Mouse (Mus musculus) intestine, embryonic 14.5 days (tissue): ENCODE measurements around the gene Insr. TPM values are rescaled to one million over a fixed set of nuclear protein-coding genes. Genes with fewer than 3 reads are reported as not detected.
"Not testable (repeated sequence)": the region's sequence is repeated elsewhere in the genome, so short reads cannot be mapped to it uniquely, and the experiment has no call there.

Experiments
- ATAC-seq: fragments of 200-750 bp; cut with Nextera tagmentation; replicated peaks from 2 replicates; pipeline ENCODE4 v1.8.0; 2017; ENCODE audit warnings: low read depth, moderate number of reproducible peaks, moderate TSS enrichment, moderate library complexity; ENCODE audit not compliant: low FRiP score, low TSS enrichment
- DNase-seq: peaks from one replicate; pipeline ENCODE4 v3.0.0-alpha.2; 2018; ENCODE audit warnings: low spot score
- H3K27ac ChIP-seq: fragments of 300-500 bp; sonication (generic); 2 replicates; pipeline ENCODE4 v1.5.1; 2014; ENCODE audit warnings: low read depth, mild to moderate bottlenecking, control low read depth
- H3K27me3 ChIP-seq: fragments of 300-500 bp; sonication (generic); replicated peaks from 2 replicates; pipeline ENCODE4 v1.6.1; 2014; ENCODE audit warnings: low read length, control low read depth; ENCODE audit not compliant: control insufficient read depth, insufficient read depth
- H3K36me3 ChIP-seq: fragments of 300-500 bp; sonication (generic); 2 replicates; pipeline ENCODE4 v1.6.1; 2014; ENCODE audit warnings: low read length, control low read depth; ENCODE audit not compliant: control insufficient read depth, insufficient read depth
- H3K4me1 ChIP-seq: fragments of 300-500 bp; sonication (generic); replicated peaks from 2 replicates; pipeline ENCODE4 v1.6.1; 2014; ENCODE audit warnings: low read length, control low read depth, mixed read lengths; ENCODE audit not compliant: control insufficient read depth, insufficient read depth
- H3K4me2 ChIP-seq: fragments of 300-500 bp; sonication (generic); 2 replicates; pipeline ENCODE4 v1.6.1; 2014; ENCODE audit warnings: low read length
- H3K4me3 ChIP-seq: fragments of 300-500 bp; sonication (generic); 2 replicates; pipeline ENCODE4 v1.5.1; 2014; ENCODE audit warnings: low read depth, low read length, control low read depth, mixed read lengths
- H3K9ac ChIP-seq: fragments of 300-500 bp; sonication (generic); 2 replicates; pipeline ENCODE4 v1.6.1; 2014; ENCODE audit warnings: mild to moderate bottlenecking, low read length
- H3K9me3 ChIP-seq: fragments of 300-500 bp; sonication (generic); 2 replicates; pipeline ENCODE4 v1.6.1; 2016; ENCODE audit warnings: low read length, control low read depth; ENCODE audit not compliant: control insufficient read depth
- WGBS: fragments of 180-500 bp; shearing (Covaris S2); extraction: QIAGEN DNeasy Blood & Tissue Kit; methylation state at CpG from one replicate; pipeline ENCODE4 v1.1.7; 2014; 5-methylcytosine and 5-hydroxymethylcytosine counted together
- polyA plus RNA-seq: library from polyadenylated mRNA; unstranded; fragments of >200 nt; fragmentation: Nextera tagmentation; extraction: Ambion mirVana; gene quantifications from 2 replicates; pipeline ENCODE4 v1.2.1, GENCODE M21; 2014

Insr gene
- polyA plus RNA-seq = 37.6 and 41.0 TPM in 2 replicates

DNA sequence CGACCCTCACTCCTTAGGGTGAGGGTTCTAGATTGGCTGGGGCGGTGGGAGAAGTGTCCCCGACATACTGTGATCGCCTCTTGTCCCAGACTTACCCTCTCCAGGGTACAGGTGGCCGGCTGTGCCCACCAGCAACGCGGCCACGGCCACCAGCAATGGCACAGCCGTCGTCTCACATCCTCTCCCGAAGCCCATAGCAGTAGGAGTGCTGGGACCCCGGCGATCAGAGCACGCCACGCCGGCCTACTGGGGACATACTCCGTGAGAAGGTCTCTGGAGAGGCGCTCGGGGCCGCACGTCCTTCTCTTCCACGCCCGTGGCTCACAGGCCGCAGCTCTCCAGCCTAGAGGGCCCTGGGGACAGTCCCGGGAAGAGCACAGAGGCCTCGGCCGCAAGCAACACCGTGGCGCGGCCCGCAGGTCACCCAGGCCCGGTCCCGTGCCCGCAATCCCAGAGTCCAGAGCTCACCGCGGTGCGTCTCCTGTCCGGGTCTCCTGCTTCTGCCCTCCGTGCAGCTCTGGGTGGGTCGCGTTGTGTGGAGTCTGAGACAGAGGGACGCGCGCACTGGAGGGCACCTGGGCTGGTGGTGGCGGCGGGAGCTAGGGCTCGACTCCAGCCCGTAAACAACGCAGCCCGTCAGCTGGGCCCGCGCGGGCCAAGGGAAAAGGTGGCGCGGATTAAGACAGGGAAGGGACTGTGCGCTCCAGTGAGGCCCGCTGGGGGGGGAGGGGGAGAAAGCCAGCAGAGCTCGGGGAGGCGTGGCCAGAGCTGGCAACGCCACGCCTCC, at the start of gene Insr:
Insr (minus strand) TSS at position 684 of the 787 bp plus-strand sequence.
- ATAC-seq (peak; percentile 94), DNase-seq (peak; percentile 96)

DNA sequence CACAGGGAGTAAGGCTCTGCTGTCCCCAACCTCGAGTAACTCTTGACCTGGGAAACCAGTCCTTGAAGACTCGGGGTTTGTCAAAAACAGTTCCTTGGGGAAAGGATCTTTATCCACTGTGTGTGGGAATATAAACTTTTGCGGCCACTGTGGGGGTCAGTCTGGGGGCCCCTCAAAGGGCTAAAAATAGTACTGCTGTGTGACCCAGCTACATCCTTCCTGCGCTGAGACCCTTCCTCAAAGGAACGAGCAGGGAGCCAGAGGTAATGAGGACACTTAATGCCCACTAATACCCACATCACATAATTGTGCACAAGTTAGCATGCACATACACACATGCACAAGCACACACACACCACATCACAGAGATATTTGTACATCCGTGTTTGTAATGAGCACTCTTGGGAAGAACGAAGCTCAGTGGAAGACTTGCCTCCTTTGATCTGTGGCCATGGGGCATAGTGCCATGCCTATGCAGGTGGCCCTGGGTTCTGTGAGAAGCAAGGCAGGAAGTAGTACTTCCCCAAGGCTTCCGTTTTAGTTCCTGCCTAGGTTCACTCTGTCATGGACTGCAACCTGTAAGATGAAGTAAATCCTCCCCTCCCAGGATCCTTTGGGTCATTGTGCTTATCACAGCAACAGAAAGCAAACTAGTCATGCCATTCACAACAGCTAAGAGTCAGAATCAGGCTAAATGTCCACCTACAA, 48.3 kb upstream of the Insr start:
- no peak overlapping the region for H3K4me2 ChIP-seq
- ATAC-seq = no peak
- no peaks in the 10 kb centered on the region for H3K4me1 ChIP-seq
- H3K9ac ChIP-seq = no peak overlapping the region
- WGBS = 72% methylated on average over 8 of the region's 8 CpGs
- no peak for DNase-seq
- H3K27me3 ChIP-seq = no peaks in the 10 kb centered on the region
- H3K4me3 ChIP-seq = no peak overlapping the region
- H3K36me3 ChIP-seq = no peaks in the 10 kb centered on the region
- H3K9me3 ChIP-seq = no peaks in the 10 kb centered on the region
- no peak overlapping the region for H3K27ac ChIP-seq

More for the DNA sequence above, at the start of gene Insr:
- Histone ChIP-seq H3K9me3 (no peaks in the 10 kb centered on the region), H3K4me3 (peak within 1 kb of the TSS; percentile 85), H3K9ac (peak within 1 kb of the TSS; percentile 73), H3K27me3 (no peaks in the 10 kb centered on the region), H3K4me1 (peaks cover 14% of the 10 kb centered on the region), H3K36me3 (no peaks in the 10 kb centered on the region), H3K27ac (peak within 1 kb of the TSS; percentile 62), H3K4me2 (peak within 1 kb of the TSS; percentile 94)
- WGBS = under 1% methylated on average over 57 of the region's 61 CpGs

DNA sequence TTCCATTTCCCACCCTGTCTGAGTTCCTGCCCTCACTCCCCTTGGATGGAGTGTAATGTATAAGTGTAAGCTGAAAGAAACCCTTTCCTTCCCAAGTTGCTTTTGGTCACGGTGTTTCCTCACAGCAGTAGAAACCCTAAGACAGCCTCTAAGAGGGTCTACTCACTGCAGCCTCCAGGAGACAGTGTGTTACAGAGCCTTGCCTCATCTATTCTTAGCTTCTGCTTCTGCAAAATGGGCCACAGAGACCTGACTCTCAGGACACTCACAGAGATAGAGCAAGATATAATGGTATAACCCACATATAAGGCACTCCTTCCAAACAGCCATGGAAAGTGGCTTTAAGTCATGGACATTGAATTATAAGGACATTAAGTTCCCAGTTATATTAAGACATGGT, 47.6 kb upstream of the Insr start:
- no peaks in the 10 kb centered on the region for H3K4me1 ChIP-seq
- no peak overlapping the region for H3K4me3 ChIP-seq
- no peak overlapping the region for H3K4me2 ChIP-seq
- H3K9me3 ChIP-seq = no peaks in the 10 kb centered on the region
- H3K27ac ChIP-seq = no peak overlapping the region
- no peak for DNase-seq
- no peak for ATAC-seq
- no peaks in the 10 kb centered on the region for H3K27me3 ChIP-seq
- 65% methylated on average over 1 of the region's 1 CpGs for WGBS
- no peaks in the 10 kb centered on the region for H3K36me3 ChIP-seq
- no peak overlapping the region for H3K9ac ChIP-seq

DNA sequence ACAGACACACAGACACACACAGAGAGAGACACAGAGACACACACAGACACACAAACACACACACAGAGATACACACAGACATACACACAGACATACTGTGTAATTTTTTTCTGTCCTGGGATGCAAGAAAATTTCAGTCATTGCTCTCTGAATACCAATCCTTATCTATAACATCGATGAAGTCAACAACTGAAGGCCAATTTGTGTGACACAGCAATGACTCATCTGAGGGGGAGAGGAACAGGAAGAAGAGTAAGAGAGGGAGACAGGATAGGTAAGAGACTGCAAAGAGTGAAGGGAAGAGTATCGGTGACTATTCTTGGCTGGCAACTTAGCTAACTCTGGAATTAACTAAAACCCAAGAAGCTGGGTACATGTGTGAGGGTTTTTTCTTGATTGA, 44.8 kb upstream of the Insr start:
- 80% methylated on average over 2 of the region's 2 CpGs for WGBS

DNA sequence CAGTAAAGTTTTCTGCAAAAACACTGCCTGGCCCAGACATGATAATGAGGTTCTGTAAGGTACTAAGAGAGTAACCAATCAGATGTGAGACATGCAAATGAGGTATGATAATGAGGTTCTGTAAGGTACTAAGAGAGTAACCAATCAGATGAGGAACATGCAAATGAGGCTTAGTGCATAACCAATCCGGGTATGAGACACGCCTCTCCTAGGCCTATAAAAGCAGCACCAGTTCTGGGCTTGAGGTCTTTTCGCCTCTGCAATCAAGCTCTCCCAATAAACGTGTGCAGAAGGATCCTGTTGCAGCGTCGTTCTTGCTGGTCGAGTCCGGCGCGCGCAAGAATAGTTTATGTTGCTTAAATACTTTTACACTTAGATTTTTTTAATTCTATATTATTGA, 39.9 kb upstream of the Insr start:
- 93% methylated on average over 8 of the region's 11 CpGs for WGBS

More for the DNA sequence above, 44.8 kb upstream of the Insr start:
- Histone ChIP-seq H3K4me1 (no peaks in the 10 kb centered on the region), H3K36me3 (no peaks in the 10 kb centered on the region), H3K27ac (no peak overlapping the region), H3K27me3 (no peaks in the 10 kb centered on the region), H3K4me3 (no peak overlapping the region), H3K9me3 (no peaks in the 10 kb centered on the region), H3K4me2 (no peak overlapping the region), H3K9ac (no peak overlapping the region)
- ATAC-seq = no peak
- DNase-seq = no peak

DNA sequence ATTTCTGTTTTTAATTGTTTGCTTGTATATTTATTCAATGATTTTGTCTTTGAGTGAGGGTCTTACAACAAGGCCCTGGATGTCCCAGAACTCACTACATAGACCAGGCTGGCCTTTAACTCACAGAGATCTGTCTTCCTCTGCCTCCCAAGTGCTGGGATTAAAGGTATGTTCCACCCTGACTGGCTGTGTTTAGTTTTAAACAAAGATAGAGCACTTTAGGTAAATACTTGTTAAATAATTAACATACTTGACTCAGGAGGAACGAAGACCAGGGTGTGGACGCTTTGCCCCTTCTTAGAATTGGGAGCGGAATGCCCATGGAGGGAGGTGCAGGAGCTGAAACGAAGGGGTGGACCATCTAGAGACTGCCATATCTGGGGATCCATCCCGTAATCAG, 37.2 kb upstream of the Insr start:
- 73% methylated on average over 5 of the region's 5 CpGs for WGBS
- no peaks in the 10 kb centered on the region for H3K4me1 ChIP-seq
- no peak overlapping the region for H3K4me3 ChIP-seq
- H3K9me3 ChIP-seq = no peaks in the 10 kb centered on the region
- H3K36me3 ChIP-seq = no peaks in the 10 kb centered on the region
- no peak for DNase-seq
- ATAC-seq = no peak
- no peak overlapping the region for H3K9ac ChIP-seq
- no peak overlapping the region for H3K27ac ChIP-seq
- no peaks in the 10 kb centered on the region for H3K27me3 ChIP-seq
- H3K4me2 ChIP-seq = no peak overlapping the region

More for the DNA sequence above, 39.9 kb upstream of the Insr start:
- not testable (repeated sequence) for DNase-seq, H3K36me3 ChIP-seq, H3K27me3 ChIP-seq, H3K4me1 ChIP-seq, H3K4me2 ChIP-seq, H3K9me3 ChIP-seq, H3K9ac ChIP-seq, H3K4me3 ChIP-seq, H3K27ac ChIP-seq, ATAC-seq

DNA sequence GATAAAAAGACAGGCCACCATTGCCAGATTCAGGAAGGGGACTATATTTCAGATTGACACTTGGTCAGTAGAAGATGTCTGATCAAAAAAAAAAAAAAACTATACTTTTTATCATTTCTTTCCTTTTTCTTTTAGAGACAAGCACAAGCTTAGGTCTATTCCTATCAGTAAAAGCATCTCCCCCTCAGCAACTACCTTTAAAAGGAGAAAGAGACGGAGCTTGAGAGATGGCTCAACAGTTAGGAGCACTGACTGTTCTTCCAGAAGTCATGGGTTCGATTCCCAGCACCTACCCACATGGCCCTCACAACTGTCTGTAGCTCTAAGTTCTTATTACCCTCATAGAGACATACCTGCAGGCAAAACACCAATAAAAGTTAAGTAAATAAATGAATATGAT, 34.9 kb upstream of the Insr start:
- H3K9ac ChIP-seq = no peak overlapping the region
- WGBS = 82% methylated on average over 2 of the region's 2 CpGs
- no peaks in the 10 kb centered on the region for H3K36me3 ChIP-seq
- ATAC-seq (no peak), DNase-seq (no peak)
- H3K4me2 ChIP-seq = no peak overlapping the region
- H3K9me3 ChIP-seq = no peaks in the 10 kb centered on the region
- H3K27ac ChIP-seq = no peak overlapping the region
- no peaks in the 10 kb centered on the region for H3K4me1 ChIP-seq
- no peak overlapping the region for H3K4me3 ChIP-seq
- no peaks in the 10 kb centered on the region for H3K27me3 ChIP-seq

DNA sequence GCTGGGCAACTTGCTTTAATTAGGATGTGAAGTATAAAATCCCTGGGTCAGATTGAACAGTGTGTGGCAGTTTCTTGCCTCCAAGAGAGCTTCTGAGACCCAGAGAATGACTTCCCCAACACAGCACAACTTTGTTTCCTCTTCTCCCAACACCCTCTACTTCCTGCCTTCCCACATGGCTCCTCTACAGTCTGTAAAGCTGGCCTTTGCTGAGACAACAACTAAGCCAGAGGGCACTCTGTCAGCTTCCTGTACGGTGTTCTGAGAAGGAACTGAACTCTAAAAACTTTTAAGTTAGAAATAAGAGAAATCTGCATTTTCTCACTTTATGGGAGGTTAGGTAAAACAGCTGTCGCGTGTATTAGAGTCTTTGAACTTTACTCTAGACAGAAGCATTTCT, 34.4 kb upstream of the Insr start:
- Histone ChIP-seq H3K27me3 (no peaks in the 10 kb centered on the region), H3K9ac (no peak overlapping the region), H3K36me3 (no peaks in the 10 kb centered on the region), H3K27ac (no peak overlapping the region), H3K4me1 (no peaks in the 10 kb centered on the region), H3K4me3 (no peak overlapping the region), H3K9me3 (no peaks in the 10 kb centered on the region), H3K4me2 (no peak overlapping the region)
- ATAC-seq (no peak), DNase-seq (no peak)
- WGBS = 60% methylated on average over 3 of the region's 3 CpGs
